Mouse (Mus musculus) left cerebral cortex, postnatal 10 days (tissue): ENCODE data around the gene Ifi211. TPM values are rescaled to one million over a fixed set of nuclear protein-coding genes. Genes with fewer than 3 reads are reported as not detected.
"Not testable (repeated sequence)": the region's sequence is repeated elsewhere in the genome, so short reads cannot be mapped to it uniquely, and the experiment has no call there.

Source experiments
- DNase-seq, 2 experiments: peaks; one replicate each; pipeline ENCODE4 v3.0.0; 2021 to 2022; ENCODE audit warnings: low spot score in 2 of 2, mixed read lengths in 1 of 2; ENCODE audit errors: extremely low spot score in 1 of 2
- intact Hi-C: fragments of 180-260 bp; cut with DNase I; formaldehyde crosslinking; loops from one replicate; pipeline ENCODE4 v1.15.1; 2025
- total RNA-seq, 2 experiments: library from RNA; stranded (reverse); gene quantifications; 2 replicates each; pipeline ENCODE4 v1.2.3; 2021

Ifi211 gene
- total RNA-seq, result under 1 TPM in 1 of 2 experiments, not detected in 1; 0.26 TPM

- intact Hi-C loops, DNase-seq: not testable (repeated sequence)
Observed at GRCm38 (mm10) chr1:173912548-173913255, at the start of gene Ifi211. Gene Ifi211 (minus strand): TSS chr1:173913046.

DNA sequence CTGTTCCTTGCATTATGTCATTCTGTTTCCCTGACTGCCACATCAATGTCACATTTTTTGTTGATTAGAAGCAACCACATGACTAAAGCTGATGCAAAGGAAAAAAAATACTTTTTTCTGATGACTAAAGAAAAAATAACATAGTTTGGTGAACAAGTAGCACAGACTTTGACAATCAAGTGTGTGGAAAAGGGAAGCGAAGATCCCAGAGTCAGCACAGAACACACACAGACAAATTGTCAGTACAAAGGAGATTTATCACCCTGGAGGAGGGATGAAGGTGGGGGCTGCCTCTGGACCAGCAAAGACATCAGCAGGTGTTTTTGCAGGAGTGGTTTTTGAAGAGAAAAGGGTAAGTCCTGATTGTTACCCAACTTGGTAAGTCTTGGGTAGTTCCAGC, 48.6 kb upstream of the Ifi211 start:
- DNase-seq, intact Hi-C loops: not testable (repeated sequence)

- DNase-seq, intact Hi-C loops: not testable (repeated sequence)
Observed at GRCm38 (mm10) chr1:173959998-173960397, 47.2 kb upstream of the Ifi211 start.

DNA sequence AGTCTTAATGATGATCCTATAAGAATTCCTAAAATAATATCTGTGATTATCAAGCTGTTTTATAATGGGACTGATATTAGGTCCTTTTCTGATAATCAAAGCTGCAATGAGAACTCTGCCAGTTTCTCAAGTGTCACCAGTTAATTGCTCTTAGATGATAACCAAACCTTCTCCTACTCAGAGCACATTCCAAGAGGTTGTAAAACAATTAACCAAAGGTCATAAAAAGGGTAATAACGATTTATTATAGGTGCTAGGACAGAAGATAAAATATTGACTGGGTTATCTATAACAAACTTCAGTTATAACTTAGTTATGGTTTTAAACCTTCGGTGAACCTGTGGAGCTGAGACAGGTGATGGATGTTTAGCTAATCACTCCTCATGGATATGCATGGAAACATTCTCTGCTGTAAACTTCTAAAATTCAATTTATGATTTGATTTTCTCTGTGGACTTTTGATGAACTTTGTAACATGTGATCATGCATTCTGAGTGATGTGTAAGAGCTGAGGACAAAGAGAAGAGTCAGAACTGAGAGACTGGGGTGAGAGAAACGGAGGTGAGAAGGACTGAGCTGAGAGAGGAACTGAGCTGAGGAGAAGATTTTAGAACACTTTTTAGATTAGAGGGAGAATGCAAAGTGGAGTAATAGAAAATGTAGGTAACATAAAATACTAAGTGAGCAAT, 43.1 kb upstream of the Ifi211 start:
- DNase-seq, intact Hi-C loops: not testable (repeated sequence)

DNA sequence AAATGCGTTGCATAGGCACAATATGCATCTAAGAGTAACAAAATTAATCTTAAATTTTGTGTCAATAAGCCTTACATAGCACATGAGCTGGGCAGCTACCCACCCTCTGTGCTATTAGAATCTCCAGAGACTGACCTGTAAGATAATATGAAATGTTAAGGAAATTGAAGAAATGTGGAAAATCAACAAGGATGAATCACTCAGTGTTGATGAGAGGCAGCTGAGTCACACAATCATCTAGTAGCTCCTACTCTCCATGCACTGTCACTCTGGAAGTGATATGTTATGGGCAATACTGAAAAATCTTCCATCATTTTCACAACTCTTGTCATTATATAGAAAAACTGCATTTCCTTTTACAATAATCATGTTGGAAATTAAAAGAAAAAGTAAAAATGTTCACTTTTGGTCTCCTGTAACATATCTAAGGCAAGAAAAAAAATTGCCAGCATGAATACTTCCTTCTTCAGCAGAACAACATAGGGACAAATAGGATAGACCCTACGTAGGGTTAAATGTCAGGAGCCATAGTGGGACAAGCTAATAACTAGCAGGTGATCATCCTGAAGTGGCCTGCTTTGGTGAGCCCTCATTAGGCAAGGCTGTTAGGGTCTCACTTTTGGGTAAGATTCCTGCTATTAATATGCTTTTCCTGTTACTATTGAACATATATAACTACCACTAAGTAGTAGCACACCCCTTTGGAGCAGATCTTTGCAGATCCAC, 42.4 kb upstream of the Ifi211 start:
- no peak for DNase-seq
- intact Hi-C loops, result no loop called here

DNA sequence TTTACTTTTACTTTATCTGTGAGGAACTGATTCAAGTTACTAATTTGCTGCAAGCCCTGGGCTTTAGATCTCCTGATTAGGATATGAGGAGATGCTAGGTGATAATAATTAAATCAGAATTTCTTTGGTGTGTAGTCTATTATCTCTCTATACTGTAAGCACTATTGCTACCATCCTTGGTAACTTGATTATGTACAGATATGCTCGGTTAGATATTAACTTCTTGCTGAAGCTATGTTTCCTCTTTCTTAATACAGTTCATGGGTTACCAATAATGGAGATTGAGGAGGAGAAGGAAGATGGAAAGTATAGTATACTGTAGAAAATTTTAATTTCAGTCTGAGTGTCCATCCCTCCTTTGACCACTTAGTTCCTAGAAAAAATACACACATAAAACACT, 40.7 kb upstream of the Ifi211 start:
- no peak for DNase-seq
- intact Hi-C loops, result no loop called here

GRCm38 (mm10) chr1:173949044-173949443, 36.2 kb upstream of the Ifi211 start:
- intact Hi-C loops, DNase-seq: not testable (repeated sequence)

DNA sequence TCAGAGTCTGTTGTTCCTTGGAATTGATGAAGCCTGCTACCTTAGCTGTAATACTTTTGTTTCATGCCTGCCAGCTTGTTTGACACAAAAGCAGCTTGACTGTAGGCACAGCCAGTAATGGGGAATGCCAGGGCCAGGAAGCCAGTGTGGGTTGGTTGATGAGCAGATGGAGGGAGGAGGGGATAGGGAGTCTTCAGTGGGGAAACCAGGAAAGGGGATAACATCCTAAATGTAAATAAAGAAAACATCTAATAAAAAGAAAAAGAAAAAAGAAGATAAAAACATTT, 29.9 kb upstream of the Ifi211 start:
- intact Hi-C loops, DNase-seq: not testable (repeated sequence)

- DNase-seq, intact Hi-C loops: not testable (repeated sequence)
Observed at GRCm38 (mm10) chr1:173941924-173942779, 29.3 kb upstream of the Ifi211 start, which contains the start of the genes Mndal and Ifi203. Gene Mndal (minus strand): TSS chr1:173942491. Gene Ifi203 (minus strand): TSS chr1:173942672.

GRCm38 (mm10) chr1:173941522-173941921, 28.7 kb upstream of the Ifi211 start:
- intact Hi-C loops, DNase-seq: not testable (repeated sequence)

DNA sequence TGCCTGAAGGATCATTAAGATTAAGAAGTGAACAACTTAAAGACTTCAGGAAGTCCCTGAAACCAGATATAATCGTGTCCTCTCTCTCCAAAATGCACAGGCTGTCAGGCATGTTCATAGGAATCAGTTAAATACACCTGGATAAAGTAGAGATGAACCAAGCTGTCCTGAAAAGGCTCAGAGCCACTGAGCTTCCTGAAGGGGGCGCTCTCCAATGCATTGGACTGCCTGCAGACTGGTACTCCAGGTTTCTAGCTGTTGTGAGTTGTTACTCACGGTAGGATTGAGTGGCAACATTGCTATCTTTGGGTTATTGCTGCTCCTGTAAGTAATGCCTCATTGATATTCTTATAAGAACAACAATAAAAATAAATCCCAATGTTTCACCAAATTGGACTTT, 6.4 kb upstream of the Ifi211 start:
- intact Hi-C loops, result not testable (repeated sequence)

GRCm38 (mm10) chr1:173914559-173914958, 1.7 kb upstream of the Ifi211 start:
- intact Hi-C loops, result no loop called here
- DNase-seq, result no peak

More for the DNA sequence above, 6.4 kb upstream of the Ifi211 start:
- DNase-seq, result not testable (repeated sequence)

DNA sequence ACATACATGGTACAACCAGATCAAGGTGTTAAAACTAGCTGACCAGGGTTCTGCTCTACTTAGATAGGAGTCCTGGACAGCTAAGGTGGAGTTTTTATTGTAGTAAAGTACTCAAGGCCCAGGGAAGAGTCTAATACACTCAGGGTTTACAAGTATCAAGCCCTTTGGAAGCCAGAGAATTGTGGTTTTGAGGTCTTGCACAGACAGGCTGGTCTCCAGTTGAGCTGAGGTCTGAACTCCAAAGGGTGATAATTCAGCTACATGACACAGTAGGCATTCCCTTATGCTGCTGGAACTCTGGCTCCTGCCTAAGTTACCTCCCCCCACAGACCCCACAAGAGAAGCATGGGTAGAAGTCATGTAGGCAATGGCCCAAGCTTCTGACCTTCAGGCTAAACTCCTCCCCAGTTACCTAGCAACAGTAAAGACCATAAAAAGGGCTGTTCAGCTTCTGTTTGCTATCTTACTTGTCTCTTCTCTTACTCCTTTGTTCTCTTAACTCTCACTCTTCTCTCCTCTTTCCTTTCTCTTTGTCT, 478 bp upstream of the Ifi211 start:
- intact Hi-C loops, DNase-seq: not testable (repeated sequence)

DNA sequence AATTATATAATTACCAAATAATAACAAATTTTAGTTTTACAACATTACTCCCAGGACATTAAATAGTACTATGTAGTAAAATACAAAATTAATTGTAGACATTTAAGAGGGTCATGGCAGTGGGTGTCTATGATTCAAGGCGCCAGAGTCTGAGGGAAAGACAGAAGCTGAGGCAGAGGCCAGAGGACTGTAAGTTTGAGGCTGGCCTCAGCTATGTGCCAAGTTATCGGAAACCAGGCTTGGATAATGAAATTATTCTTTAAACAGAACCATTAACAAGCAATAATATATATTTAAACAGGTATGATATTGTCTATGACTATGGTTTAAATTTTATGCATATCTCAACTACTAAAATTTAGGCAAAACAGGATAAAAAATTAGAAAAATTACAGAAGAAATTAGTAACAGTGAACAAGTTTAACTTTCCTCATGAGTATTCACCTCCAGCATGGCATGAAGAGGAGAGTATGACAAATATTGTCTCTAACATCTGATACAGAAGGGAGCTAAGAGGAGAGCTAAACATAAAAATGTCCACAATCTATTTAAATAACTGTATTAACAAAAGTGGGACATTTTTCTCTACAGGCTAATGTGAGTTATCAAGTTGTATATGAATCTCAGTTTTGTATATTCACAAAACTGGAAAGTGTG, 910 bp downstream of the Ifi211 start:
- intact Hi-C loops, result no loop called here

GRCm38 (mm10) chr1:173908390-173908789, 4.5 kb downstream of the Ifi211 start:
- intact Hi-C loops, DNase-seq: not testable (repeated sequence)

More for the DNA sequence above, 910 bp downstream of the Ifi211 start:
- DNase-seq, result no peak

DNA sequence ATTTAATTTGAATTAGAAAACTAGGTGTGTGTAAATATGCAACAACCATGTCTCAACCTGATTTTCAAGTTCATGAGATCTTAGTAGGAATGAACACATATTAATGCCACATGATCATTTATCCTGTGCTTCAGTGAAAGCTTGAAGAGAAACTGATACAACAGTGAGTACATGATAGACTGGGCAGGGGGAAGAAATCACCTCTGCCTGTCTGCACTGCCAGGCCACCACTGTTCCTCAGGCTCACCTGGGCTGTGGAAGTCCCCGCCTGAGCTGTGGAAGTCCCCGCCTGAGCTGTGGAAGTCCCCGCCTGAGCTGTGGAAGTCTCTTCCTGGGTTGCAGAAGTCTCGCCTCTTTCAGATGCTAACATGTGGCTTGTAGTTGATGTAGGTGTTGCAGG, 7.0 kb downstream of the Ifi211 start:
- DNase-seq, intact Hi-C loops: not testable (repeated sequence)

DNA sequence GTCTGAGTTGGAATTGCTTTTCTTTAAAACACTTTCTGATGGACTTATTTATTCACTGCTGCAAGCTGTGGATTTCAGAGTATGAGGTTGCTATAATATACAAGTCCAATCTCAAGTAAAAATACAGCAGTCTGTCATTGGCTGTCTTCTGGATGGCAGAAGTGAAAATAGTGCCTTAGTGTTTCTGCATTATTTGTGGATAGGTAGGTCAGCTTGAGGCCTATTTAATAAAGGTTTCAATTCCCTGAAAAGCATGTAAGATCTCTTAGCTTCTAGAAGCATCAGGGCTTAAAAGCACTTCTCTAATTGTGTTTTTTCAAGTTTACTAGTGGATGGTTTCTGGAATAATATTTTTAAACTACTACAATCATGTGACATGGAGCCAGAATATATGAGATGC, 23.1 kb downstream of the Ifi211 start:
- DNase-seq, intact Hi-C loops: not testable (repeated sequence)
